Mouse (Mus musculus) large intestine, adult 2 months (tissue): ENCODE data around the gene Scamp1. TPM values are rescaled to one million over a fixed set of nuclear protein-coding genes. Genes with fewer than 3 reads are reported as not detected.
"Not testable (repeated sequence)": the region's sequence is repeated elsewhere in the genome, so short reads cannot be mapped to it uniquely, and the experiment has no call there.

Source experiments
- DNase-seq: peaks from one replicate; pipeline ENCODE4 v3.0.0-alpha.2; 2012; ENCODE audit warnings: low read depth, low spot score
- WGBS: fragments of 180-500 bp; shearing (Covaris S2); methylation state at CpG from one replicate; pipeline ENCODE4 v1.1.7; 2018; 5-methylcytosine and 5-hydroxymethylcytosine counted together
- polyA plus RNA-seq: library from polyadenylated mRNA; depleted of rRNA; stranded (reverse); fragments of >200 nt; gene quantifications from 2 replicates; pipeline ENCODE4 v1.2.3, GENCODE M21; 2012; rRNA removed

Gene Scamp1
- polyA plus RNA-seq, result 15.3 and 18.8 TPM in 2 replicates

DNA sequence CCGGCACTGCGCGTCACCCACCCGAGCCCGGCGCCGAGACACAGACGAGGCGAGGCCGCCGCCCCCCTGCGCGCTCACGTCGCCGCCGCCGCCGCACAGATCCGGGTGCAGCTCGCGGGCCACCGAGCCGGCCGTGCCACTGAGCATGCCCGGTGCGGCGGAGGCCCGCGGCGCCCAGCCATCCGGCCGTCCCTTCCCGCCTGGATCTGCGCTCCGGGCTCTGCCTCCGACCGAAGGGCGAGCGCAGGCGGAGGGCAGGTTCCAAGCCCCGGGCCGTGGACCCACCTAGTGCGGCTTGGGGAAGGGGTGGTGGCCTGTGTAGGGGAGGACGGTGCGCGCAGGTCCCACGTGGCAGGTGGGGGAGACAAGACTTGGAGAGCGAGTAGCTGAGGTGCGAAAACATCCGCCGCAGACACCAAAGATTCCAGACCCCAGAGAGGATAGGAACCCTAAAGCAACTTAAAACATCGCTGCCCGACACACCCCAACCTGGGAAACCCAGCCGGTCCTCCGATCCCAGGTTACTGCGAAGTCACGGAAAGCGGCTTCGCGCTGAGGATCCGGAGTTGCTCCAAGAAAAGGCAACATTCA, at the start of gene Scamp1:
Gene Scamp1 (minus strand): TSS at position 577 of the 591 bp plus-strand sequence.
- DNase-seq, result peak; percentile 82
- WGBS, result under 1% methylated on average over 58 of the region's 62 CpGs

DNA sequence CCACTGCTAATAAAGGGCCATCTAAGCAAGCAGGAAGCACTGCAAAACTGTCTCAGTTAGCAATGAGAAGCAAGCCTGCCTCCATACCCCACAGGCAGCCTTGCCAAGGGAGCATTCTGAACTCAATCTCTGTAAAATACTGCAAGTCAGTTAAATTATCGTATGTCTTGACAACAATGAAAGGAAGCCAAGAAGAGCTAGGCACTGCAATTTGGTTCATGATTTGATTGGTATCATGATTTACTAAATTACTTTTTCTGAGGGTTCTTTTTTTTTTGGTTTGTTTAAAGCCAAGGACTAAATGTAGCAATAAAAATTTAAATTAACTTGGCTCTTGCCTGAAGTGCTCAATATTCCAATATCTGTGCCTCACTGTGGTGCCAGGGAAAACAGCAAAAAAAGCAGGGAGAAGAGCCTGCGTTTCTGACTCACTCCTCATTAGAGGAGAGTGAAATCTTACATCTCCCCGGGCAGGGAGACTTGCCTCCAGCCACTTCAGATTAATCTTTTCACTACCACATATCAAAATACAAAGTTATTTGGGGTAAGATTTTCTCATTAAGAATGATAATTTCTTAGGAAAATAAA, 44.8 kb upstream of the Scamp1 start:
- no peak for DNase-seq
- 39% methylated on average over 3 of the region's 3 CpGs for WGBS

DNA sequence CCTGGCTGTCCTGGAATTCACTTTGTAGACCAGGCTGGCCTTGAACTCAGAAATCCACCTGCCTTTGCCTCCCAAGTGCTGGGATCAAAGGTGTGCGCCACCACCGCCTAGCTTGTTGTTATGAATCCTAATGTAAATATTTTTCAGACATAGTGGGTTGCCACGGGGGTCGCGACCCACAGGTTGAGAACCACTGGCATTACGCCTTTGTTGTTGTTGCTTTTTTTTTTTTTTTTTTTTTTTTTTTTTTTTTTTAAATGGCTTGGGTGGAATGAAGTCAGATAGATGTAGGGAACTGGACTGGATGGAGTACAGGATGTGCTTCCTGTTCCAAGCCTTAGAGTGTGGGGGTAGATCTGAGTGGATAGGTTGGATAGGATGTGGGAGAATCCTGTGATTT, 43.3 kb upstream of the Scamp1 start:
- DNase-seq, result not testable (repeated sequence)
- WGBS, result 94% methylated on average over 6 of the region's 6 CpGs

DNA sequence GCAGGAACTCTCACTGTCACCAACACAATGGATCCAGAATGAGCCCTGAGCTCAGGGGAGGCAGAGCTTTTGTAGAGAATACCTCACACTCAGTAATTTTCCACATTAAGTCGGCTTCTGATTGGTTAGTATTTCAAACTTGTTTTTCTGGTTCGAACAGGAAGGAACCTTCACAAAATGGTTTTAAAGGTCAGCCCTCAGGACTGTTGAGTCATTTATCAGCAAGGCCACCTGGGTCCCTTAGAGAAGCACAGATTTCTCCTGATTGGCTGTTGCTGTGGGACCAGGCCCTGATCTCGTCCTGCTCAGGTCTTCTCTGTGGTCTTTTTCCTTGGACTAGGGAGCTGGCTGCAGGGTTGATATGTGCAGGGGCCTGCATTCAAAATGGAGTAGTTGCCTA, 42.4 kb upstream of the Scamp1 start:
- DNase-seq, result peak; percentile 84
- WGBS, result 23% methylated on average over 3 of the region's 3 CpGs

DNA sequence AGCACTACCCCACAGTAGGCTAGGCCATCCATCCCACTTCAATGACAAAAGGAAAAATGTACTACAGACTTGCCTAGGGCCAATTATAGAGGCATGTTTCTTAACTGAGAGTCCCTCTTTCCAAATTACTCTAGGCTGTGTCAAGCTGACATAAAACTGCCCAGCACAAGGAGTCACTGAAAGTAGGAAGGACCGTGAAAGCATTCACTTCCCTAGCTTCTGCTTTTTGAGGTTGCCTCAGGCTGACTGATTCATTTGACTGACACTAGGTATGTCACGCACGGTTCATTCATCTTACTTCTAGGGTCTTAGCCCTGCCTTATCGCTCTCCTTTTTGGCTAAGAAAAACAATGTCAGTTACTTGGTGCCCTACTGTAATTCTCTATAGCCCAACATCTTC, 36.8 kb upstream of the Scamp1 start:
- no peak for DNase-seq
- WGBS, result 88% methylated on average over 4 of the region's 4 CpGs

DNA sequence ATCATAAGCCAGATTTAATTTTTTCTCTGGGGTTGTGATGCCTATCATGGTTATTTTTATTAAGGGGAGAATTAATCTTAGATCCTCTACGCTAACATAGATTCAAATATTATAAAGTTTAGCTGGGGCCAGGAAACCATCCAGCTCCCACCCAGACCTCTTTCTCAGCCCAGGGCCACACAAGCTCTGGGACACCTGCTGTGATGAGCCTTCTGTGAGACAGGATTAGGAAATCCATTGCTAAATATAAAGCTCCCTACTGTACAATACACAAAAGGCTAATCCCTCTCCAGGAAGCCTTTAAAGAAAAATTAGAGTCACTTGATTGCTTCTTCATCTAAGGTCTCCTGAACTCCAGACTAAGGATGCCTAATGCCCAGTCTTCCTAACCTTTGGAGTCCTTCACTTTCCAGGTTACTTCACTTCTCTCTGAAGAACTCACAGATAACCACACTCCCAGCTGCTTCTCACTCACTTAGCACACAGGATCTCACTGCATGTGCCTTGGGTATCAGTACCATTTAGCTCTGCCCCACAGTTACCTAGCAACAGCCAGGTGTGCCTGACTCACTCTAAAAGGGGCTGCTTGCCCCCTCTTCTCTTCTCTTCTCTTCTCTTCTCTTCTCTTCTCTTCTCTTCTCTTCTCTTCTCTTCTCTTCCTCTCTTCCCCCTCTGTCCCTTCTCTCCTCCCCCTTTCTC, 35.6 kb upstream of the Scamp1 start:
- 90% methylated on average over 1 of the region's 1 CpGs for WGBS
- DNase-seq, result no peak

DNA sequence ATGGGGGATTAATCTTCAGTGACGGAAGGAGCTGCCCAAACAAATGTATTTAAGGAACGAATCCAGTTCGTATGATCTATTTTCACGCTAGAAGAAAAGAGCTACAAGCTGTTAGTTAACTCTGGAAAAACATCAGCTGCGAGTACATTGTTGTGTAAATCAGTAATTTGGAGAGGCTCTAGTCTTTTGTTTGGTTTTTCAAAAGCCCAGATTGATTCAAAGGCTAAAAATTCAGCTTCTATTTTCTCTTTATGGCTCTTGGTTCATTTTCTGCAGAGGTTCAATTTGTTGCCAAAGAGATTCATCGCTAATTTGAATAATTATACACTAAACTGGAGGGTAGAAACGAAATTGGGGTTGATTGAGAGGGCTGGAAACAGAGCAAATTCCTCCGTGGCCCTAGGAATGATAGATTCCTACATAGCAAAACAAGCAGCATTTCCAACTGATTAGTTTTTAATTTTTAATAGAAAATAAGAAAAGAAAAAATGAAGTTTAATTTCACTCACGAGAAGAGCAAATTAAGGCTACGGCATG, 31.4 kb upstream of the Scamp1 start:
- WGBS, result 85% methylated on average over 10 of the region's 10 CpGs
- DNase-seq, result no peak

DNA sequence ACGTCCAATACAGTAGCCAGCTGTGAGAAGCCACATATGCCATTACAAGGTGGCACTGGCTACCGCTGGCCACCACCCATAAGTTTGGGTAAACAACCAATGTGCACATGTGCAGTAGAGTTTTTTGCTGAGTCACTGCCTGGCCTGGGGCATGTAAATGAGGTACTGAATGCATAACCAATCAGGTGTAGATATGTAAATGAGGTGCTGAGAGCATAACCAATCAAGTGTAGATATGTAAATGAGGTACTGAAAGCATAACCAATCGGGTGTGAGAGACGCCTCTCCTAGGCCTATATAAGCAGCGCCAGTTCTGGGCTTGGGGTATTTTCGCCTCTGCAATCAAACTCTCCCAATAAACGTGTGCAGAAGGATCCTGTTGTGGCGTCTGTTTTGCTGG, 27.2 kb upstream of the Scamp1 start:
- not testable (repeated sequence) for DNase-seq
- 89% methylated on average over 8 of the region's 8 CpGs for WGBS

DNA sequence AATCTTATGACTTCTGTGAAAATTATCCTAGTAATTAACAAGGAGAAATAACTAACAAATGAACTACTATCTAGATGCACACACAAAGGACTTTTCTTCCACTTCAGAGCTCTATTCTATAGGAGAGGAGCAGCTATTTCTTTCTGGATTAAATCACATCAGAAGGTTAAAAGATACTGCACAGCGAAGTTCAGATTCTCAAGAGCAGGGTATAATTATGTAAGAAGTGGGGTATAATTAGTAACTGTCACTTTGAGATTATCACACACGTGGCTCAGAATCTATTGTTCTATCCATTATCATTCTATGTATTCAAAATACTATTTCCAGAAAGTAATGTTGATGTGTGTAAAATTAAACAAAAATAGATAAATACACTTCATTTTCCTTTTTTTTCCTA, 22.6 kb upstream of the Scamp1 start:
- no peak for DNase-seq
- WGBS, result 80% methylated on average over 2 of the region's 2 CpGs

DNA sequence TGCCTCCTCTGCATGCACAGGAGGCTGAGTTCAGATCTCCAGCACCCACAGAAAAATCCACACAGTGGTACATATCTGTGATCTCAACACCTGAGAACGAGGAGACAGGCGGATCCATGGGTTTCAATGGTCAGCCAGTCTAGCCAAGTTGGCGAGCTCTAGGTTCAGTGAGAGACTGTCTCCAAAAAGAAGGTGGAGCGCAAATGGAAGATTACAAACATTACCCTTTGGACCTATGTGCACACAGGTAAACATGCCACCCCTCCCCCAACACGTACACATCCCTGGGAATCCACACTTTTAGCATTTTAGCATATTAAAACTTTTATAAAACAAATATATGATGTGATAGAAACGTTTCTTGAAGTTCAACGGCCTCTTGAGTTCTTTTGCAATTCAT, 21.9 kb upstream of the Scamp1 start:
- DNase-seq, result no peak
- WGBS, result 88% methylated on average over 7 of the region's 7 CpGs

DNA sequence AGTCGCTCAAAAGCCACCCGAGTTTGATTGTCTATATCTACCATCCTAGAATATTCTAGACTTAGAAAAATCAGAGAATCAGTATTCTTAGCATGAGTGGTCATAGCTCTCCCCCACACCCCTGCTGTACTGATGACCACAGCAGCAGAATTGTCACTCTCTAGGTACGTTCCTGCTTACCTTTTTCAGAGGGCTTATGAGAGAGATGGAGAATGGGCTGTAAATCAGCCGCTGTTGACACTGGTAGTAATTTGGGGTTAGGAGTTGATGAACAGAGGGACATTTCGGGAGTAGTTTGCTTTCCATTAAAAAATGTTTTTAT, 21.3 kb upstream of the Scamp1 start:
- WGBS, result 23% methylated on average over 5 of the region's 5 CpGs
- DNase-seq, result no peak

DNA sequence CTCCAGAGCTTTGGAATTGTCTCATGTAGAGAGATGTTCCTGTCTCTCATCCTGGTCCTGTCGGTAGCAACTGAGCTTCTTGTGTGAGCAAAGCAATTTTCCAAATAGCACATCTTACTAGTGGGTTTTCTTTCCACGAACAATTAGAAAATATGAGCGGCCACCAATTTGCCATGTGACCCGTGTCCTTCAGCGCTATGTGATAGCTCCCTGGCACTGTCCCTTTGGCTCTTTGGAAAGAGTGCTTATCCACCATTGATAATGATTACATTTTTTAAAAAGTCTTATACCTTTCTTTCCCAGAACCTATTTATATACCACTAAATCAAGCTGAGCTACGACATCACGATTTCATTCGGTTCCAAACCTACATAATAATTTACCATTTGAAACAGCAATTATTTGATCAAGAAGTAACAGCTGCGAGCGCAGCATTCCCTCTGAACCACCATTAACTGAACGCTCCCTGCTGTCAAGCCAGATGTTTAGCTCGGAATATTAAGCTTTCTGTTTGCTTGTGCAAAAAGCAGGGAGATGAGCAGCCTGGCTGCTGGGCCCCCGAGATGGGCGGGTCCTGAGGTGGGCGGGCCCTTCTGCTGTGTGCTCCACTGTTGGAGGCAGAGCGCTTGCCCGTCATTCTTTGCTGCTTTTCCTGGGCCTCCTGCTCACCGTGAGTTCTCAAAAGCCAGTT, 20.8 kb upstream of the Scamp1 start:
- no peak for DNase-seq
- WGBS, result 39% methylated on average over 18 of the region's 18 CpGs

DNA sequence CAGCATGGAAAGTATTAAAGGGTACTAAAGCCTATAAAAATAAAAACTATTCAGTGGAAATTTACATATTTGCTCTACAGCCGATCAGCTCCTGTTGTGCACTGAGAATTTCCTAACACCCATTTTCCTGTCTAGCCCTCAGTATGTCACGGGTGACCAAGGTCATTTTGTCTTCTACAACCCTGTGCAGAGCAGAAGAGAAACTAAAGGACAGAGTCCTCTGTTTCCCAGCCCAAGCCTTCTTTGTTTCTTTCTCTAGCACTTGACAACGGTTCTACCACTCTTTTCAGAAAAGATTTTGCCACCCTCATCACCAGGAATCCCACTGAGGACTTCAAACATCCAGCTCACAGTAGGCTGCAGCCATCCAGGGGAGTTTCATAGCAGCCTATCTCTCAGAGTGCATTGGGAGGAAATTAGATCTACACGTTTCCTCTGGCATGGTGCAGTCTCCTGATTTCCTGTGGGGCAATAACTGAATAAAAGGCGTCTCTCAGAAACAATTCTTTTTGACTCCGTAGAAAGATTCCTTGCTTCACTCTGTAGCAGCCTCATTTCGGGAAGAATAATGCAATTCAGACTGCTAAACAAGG, 15.4 kb upstream of the Scamp1 start:
- DNase-seq, result no peak
- 51% methylated on average over 7 of the region's 7 CpGs for WGBS

DNA sequence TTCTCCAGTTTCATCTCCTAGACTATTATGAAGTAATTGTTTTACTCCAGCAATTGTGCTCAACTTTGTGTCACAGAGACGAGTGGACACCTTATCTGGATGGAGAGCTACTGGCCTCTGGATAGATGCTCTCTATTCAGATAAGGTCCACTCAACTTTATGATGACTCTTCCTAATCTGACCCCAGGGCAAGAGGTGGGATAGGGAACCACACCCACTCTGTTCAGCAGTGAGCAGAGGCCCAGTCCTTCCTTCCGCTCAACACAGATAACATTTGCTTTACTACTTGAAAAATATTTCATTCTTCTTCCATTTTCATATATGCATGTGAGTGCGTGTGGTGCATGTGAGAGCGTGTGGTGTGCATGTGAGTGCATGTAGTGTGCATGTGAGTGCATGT, 14.6 kb upstream of the Scamp1 start:
- 85% methylated on average over 4 of the region's 4 CpGs for WGBS
- DNase-seq, result no peak

DNA sequence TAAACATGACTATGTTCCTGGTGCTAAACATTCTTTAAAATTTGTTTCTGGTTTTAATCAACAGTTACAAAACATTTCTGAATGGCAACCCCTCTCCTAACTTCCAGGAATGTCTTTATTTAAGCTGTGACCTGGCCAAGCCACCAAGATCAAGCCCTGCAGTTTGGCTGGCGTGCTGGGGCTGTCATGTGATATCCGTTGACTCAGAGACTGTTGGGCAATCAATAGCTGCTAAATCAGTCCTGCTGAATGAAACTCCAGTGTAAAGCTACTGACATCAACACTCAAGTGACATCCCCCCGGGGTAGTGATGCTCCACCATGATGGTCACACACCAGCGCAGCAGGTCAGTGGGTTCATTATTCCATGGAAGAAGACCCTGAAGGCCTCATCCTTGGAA, 12.7 kb upstream of the Scamp1 start:
- WGBS, result 76% methylated on average over 4 of the region's 4 CpGs
- DNase-seq, result no peak

DNA sequence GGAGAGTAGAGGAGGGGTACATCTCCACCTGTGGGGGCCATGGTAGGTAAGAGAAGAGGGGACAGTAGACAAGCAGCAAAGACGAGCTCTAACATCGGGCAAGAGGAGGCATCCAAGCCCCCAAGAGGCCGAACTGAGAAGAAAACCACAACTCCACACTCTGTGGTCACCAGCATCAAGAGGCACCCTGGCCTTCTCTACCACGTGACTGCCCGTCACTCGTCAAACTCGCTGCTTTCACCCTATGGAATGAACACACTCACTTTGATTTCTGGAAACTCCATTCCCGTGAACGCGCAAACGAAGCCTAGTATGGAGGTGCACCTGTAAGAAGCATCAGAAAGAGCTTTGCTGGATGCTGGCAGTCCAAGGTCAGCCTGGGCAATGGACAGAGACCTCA, 10.7 kb upstream of the Scamp1 start:
- DNase-seq, result no peak
- WGBS, result 82% methylated on average over 11 of the region's 11 CpGs

DNA sequence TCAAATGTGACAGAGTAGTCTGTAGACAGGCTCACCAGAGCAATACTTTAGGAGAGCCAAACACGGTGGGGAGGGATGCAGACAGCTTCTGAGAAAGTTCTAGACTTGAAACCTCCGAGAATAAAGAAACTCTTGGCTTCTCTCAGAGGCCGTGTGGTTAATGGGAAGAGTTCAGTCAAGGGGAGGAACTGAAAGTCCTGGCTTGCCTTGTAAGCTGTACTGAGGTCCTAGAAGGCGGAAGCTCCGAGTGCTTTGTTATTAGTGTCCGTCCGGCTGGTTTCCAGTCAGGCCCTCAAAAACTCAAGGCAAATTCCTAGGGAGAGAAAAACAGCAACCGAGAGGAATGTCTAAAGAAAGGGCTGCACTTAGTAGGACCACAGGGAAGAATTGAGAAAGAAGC, 10.3 kb upstream of the Scamp1 start:
- 84% methylated on average over 8 of the region's 8 CpGs for WGBS
- no peak for DNase-seq

DNA sequence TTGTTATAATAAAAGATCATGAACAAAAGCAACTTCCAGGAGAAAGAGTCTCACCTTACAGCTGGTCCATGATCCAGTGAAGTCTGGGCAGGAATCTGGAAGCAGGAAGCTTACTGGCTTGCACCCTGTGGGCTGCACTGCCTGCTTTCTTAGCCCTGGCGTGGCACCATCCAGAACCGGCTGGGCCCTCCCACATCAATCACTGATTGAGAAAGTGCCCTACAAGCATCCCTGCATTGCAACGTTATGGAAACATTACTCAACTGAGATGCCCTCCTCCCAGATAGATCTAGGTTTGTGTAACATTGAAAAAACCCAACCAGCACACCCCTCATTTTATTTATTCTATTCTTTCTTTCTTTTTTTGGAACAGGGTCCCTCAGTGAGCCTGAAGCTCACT, 9.2 kb upstream of the Scamp1 start:
- DNase-seq, result no peak
- 44% methylated on average over 3 of the region's 3 CpGs for WGBS

DNA sequence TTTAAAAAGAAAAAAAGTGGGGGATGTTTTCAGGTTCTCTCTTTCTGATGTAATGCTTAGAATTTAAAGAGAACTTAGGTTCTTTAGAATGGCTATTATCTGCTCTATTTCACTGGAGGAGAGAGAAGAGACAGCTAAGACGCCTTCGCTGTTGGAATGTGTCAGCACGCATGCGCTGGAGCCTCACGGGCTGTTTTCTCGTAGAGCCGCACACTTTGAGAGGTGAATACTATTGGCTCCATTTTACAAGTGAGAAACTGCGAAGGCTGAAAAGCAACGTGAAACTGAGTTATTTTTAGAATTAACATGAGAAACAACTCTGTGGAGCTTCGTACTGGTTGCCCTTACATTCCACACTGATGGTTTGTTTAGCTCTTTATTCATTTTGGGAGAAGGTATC, 8.3 kb upstream of the Scamp1 start:
- no peak for DNase-seq
- 74% methylated on average over 10 of the region's 10 CpGs for WGBS

DNA sequence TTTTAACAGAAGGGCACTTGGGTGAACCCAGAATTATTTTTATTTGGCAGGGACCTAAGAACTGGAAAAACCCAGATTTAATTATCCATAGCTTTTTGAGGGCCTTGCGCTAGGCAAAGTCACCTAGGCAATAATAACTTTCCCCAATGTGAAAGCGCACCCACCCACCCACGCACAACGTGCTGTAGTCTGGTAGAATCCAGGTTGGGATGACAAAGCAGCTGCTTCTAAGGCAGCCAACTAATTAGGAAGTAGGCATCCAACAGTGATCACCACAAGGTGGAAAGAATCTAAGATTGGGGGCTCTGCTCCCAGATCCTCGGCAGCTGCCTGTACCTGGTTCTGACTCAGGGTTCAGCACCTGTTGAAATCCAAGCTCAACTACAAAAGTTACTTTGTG, 538 bp upstream of the Scamp1 start:
- no peak for DNase-seq
- WGBS, result 33% methylated on average over 5 of the region's 5 CpGs
